Mouse (Mus musculus) frontal cortex, postnatal 25 days (tissue): ENCODE results near the gene Clstn1.

Experiments used
- DNase-seq, 2 experiments: peaks; one replicate each; pipeline ENCODE4 v3.0.0; 2022; ENCODE audit warnings: low spot score in 2 of 2

The Clstn1 gene

DNA sequence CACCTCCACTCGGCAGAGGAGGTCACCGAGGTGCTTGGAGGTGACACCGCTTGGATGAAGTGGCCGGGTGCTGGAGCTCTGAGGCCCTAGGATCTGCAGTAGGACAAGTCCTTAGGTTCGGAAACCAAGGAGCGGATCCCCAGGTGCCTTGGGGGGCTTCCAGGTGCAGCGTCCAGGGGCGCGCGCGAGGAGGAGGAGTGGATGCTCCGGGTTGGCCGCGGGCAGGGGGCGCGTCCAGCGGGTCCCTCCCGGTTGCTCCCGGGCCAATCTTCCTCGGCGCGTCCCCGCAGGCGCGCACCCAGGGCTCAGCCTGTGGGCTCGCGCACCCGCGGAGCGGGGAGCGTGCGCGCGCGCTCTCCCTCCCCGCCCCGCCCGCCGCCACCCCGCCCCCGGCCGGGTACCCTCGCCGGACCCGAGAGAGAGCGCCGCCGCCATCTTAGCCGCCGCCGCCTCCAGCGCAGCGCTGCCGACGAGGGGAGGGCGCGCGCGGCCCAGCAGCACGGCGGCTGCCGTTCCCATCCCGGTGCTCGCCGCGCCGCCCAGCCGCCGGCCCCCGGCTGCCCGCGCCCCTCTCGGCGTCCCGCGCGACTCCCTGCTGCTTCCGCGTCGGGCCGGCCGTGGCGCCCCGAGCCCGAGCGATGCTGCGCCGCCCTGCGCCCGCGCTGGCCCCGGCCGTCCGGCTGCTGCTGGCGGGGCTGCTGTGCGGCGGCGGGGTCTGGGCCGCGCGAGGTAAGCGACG is at the start of gene Clstn1:
TSS of gene Clstn1 (plus strand) at position 425 of the 739 bp plus-strand sequence.
- peak; percentile 41 to 48 for DNase-seq

DNA sequence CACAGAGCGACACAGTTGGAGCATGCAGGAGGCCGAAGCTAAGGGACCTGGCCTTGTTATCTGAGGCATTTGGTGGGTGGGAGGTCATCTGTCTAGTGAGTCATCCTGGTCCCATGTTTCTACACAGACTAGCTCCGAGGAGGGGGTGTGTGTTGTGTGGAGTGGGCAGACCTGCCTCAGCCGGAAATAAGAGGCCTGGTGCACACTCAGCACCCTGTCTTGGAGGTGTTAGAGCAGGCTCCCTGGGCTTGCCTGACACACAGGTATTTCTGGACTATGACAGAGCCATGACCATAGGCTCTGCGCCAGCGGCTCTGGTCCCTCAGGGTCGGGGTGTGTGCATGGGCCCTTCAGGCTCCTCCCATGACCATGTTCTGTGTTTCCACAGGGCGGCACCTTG is 46.8 kb upstream of the Clstn1 start:
- DNase-seq: no peak

GRCm38 (mm10) chr4:149541935-149542334 is 44.3 kb upstream of the Clstn1 start:
- DNase-seq: no peak

- no peak for DNase-seq
These were observed 43.8 kb upstream of the Clstn1 start for GRCm38 (mm10) chr4:149542431-149542830.

- peak; percentile 76 to 89 for DNase-seq
These were observed 43.2 kb upstream of the Clstn1 start for GRCm38 (mm10) chr4:149542927-149543553.

GRCm38 (mm10) chr4:149544892-149545291 is 41.4 kb upstream of the Clstn1 start:
- DNase-seq: no peak

DNA sequence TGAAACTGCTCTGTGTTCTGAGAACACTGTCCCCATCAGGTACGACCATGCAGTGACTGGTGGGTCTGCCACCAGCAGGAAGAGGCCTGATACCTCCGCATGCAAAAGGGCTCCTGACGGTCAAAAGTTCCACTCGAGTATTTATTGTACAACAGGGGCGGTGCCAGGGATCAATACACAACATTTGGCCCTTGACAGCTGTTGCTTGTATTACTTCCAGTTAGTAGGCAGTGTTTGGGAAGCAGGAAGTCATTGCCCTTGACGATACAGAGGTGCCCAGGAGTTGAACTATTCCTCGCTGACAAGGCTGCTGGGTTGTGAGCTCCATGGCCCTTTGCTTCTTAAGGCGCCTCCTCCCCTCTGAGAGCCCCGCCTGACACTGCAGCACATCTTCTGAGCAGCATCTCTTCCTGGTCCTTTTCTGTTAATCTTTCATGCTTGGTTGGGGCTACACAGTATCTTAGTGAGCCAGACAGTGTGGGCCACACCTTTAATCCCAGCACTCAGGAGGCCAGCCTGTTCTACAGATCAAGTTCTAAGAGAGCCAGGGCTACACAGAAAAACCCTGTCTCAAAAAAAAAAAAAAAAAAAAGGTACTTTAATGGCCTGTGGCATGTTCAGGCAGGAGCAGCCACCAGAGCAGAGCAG is 39.3 kb upstream of the Clstn1 start:
- no peak for DNase-seq

GRCm38 (mm10) chr4:149547523-149547922 is 38.7 kb upstream of the Clstn1 start:
- DNase-seq: no peak

GRCm38 (mm10) chr4:149549221-149549925 is 36.9 kb upstream of the Clstn1 start:
- DNase-seq: peak; percentile 65 to 79

DNA sequence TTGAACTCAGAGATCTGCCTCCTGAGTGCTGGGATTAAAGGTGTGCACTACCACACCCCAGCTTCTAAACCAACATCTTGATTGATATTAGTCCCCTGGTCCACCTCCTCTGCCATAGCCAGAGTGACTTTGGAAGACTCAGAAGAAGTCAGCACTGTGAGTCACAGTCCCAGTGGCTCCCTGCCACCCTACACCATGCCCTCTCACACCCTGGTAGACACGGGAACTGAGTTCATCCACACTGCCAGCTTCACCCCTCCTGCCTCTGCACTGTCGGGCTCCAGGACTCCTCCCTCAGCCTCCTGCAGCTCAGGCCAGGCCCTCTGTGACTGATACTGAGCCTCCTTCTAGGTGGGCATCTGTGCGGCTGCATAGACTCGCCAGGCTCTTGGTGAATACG is 35.4 kb upstream of the Clstn1 start:
- no peak for DNase-seq

GRCm38 (mm10) chr4:149551696-149552095 is 34.6 kb upstream of the Clstn1 start:
- no peak for DNase-seq

GRCm38 (mm10) chr4:149553834-149554233 is 32.4 kb upstream of the Clstn1 start:
- no peak for DNase-seq

GRCm38 (mm10) chr4:149556111-149556510 is 30.2 kb upstream of the Clstn1 start:
- peak in 1 of 2 experiments; percentile 57 for DNase-seq

DNA sequence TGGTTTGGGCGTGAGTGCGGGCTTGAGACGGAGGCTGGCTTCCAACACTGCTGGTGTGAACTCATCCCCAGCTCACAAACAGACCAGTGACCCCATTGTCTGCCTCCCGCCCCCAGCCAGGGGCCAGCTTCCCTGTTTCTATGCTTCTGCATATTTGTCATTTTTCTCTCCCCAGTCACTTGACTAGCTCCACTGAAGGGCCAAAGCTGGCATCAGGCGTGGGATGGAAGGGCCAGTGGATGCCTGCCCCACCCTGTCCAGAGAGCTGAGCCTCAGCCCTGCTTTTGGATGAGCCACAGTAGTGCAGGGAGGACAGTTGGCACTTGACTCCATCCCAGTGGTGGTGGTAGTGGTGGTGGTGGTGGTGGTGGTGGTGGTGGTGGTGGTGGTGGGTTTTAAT is 28.4 kb upstream of the Clstn1 start:
- no peak for DNase-seq

GRCm38 (mm10) chr4:149558389-149558788 is 27.9 kb upstream of the Clstn1 start:
- DNase-seq: no peak

DNA sequence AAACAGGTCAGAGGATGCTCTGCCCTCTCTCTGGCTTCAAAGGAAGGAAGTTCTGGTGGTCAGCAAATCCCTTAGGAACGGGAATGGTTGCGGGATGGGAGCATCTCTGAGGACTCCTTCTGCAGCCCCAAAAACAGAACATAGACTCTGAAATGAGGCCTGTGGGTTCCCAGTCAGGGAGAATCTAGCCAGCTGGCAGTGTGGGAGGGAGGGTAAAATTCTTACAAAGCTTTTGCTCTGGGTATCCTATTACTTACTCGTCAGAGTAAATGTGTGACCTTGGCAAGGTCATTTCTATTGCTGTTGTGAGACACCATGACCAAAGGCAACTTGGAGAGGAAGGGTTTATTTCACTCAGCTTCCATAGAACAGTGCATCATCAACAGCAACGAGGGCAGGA is 24.9 kb upstream of the Clstn1 start:
- DNase-seq: no peak

- peak; percentile 63 to 70 for DNase-seq
These were observed 24.0 kb upstream of the Clstn1 start for GRCm38 (mm10) chr4:149561986-149562904.

- DNase-seq: no peak
These were observed 23.3 kb upstream of the Clstn1 start for GRCm38 (mm10) chr4:149562905-149563347.

DNA sequence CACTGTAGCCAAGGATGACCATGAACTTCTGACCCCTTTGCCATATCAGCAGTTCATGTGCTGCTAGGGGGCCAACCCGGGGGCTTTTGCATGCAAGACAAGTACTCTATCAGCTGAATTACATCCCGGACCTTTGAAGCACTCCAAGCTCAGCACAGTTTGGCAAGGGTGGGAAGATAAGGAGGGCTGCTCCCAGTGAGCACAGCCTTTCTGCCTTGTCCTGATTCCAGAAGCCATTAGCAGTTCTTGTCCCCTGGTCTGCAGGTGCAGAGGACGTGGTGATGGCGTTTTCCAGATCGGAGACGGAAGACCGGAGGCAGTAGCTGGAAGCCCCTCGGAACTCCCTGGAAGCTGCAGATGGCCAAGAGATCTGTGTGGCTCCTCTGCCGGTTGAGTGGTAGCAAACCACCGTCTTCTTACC is 22.3 kb upstream of the Clstn1 start:
- DNase-seq: no peak

DNA sequence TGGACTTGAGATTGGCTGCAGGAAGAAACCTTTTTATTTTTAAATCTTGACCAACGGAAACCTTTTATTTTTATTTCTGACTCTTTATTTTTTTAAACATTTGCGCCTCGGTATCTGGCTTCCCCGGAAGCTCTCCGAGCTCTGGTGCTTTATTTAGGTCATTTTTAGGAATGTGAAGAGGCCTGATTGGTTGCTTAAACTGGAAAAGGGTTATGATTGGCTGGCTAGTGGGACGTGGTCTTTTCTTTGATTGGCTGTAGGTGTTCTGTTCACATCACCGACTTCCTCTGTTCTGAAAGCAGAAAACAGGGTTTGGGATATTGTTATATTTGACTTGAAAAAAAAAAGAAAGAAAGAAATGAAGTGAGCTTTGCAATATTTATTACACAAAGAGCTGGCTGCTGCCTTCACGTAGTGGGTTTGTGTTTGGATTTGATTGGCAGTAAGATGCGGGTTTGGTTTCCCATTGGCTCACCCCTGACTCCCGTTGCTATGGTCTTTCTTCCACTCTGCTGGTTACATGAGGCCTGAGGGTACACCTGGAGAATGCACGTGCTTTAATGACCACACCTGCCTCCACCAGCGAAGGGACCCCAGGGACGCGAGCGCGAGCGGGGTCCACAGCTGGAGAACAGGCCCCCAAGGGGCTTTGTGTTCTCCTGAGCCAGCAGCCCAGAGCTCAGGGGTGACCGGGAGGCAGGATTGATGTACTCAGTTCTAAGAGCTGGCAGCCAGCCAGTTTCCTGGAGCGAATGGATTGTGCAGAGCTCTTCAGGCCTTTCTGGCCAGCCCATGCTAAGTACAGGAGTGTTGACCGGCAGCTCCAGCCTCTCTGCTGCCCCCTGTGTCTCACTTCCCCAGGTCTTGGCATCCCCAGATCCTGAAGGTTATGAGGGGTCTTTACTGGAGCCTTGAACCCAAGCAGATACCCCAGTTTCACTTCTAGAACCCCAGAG is 21.5 kb upstream of the Clstn1 start:
- DNase-seq: no peak
